Mouse (Mus musculus) neural tube, embryonic 15.5 days (tissue): ENCODE results near the gene Wasl. TPM values are rescaled to one million over a fixed set of nuclear protein-coding genes. Genes with fewer than 3 reads are reported as not detected.

ENCODE experiments used
- ATAC-seq: fragments of 200-750 bp; cut with Nextera tagmentation; 2 replicates; pipeline ENCODE4 v1.8.0; 2017; ENCODE audit warnings: mild to moderate bottlenecking, moderate TSS enrichment, moderate library complexity; ENCODE audit not compliant: low FRiP score
- H3K27ac ChIP-seq: fragments of 300-500 bp; sonication (generic); replicated peaks from 2 replicates; pipeline ENCODE4 v1.5.1; 2015; ENCODE audit warnings: mild to moderate bottlenecking, inconsistent platforms
- H3K27me3 ChIP-seq: fragments of 300-500 bp; sonication (generic); replicated peaks from 2 replicates; pipeline ENCODE4 v1.6.1; 2015; ENCODE audit warnings: inconsistent platforms
- H3K36me3 ChIP-seq: fragments of 300-500 bp; sonication (generic); 2 replicates; pipeline ENCODE4 v1.6.1; 2015; ENCODE audit warnings: inconsistent platforms
- H3K4me1 ChIP-seq: fragments of 300-500 bp; sonication (generic); 2 replicates; pipeline ENCODE4 v1.6.1; 2015; ENCODE audit warnings: inconsistent platforms
- H3K4me2 ChIP-seq: fragments of 300-500 bp; sonication (generic); 2 replicates; pipeline ENCODE4 v1.6.1; 2015; ENCODE audit warnings: inconsistent platforms, mild to moderate bottlenecking, moderate library complexity
- H3K4me3 ChIP-seq: fragments of 300-500 bp; sonication (generic); replicated peaks from 2 replicates; pipeline ENCODE4 v1.5.1; 2015; ENCODE audit warnings: mild to moderate bottlenecking, inconsistent platforms
- H3K9ac ChIP-seq: fragments of 300-500 bp; sonication (generic); replicated peaks from 2 replicates; pipeline ENCODE4 v1.6.1; 2015; ENCODE audit warnings: mild to moderate bottlenecking, inconsistent platforms
- H3K9me3 ChIP-seq: fragments of 300-500 bp; sonication (generic); replicated peaks from 2 replicates; pipeline ENCODE4 v1.6.1; 2016; ENCODE audit warnings: inconsistent platforms
- WGBS: fragments of 180-500 bp; shearing (Covaris S2); methylation state at CpG from one replicate; pipeline ENCODE4 v1.1.7; 2015; ENCODE audit warnings: mixed read lengths; 5-methylcytosine and 5-hydroxymethylcytosine counted together
- polyA plus RNA-seq: library from polyadenylated mRNA; unstranded; fragments of >200 nt; fragmentation: Nextera tagmentation; extraction: Ambion mirVana; gene quantifications from 2 replicates; pipeline ENCODE4 v1.2.1, GENCODE M21; 2015

Wasl gene
- polyA plus RNA-seq, 1 experiment from 2014 or later = 60.5 TPM

DNA sequence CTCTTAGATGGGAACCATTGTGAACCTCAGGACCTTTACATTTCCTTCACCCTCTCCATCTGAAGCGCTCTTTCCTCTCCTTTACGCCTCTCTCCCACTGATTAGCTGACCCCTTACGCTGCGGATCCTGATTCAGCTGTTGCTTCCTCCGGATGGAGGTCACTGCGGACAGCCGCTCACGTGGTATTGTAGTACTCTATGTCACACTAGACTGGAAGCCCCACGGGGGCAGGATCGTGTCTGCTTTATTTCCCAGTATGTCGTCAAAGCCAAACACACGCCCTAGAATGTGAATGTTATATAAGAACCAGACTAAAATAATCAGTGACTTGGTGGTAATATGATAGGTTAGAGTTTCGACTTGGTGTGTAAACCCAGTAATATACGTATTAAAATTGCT is 92.4 kb downstream of the Wasl start:
- Histone ChIP-seq H3K9ac (no peak overlapping the region), H3K4me2 (no peak overlapping the region), H3K9me3 (no peaks in the 10 kb centered on the region), H3K27me3 (no peaks in the 10 kb centered on the region), H3K4me1 (no peaks in the 10 kb centered on the region), H3K36me3 (no peaks in the 10 kb centered on the region), H3K4me3 (no peak overlapping the region), H3K27ac (no peak overlapping the region)
- ATAC-seq = no peak
- 90% methylated on average over 14 of the region's 14 CpGs for WGBS

DNA sequence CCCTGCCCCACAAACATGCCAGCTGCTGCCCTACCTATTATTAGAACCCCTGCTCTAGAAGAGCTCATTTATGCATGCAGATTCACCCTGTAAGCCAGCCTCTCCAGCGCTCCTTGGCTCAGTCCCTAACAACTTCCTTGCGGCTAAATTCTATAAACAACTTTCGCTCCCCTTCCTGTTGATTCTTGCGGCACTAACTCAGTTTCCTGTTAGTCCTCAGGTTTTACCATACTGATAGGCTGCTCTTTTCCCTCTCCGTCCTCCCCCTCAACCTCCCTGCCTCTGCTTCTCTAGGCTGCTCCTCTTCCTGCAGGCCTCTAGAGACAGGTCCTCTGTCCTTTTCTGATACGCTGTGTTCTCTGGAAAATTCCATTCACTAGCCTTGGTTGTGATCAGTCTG is 93.7 kb downstream of the Wasl start:
- H3K9ac ChIP-seq = no peak overlapping the region

DNA sequence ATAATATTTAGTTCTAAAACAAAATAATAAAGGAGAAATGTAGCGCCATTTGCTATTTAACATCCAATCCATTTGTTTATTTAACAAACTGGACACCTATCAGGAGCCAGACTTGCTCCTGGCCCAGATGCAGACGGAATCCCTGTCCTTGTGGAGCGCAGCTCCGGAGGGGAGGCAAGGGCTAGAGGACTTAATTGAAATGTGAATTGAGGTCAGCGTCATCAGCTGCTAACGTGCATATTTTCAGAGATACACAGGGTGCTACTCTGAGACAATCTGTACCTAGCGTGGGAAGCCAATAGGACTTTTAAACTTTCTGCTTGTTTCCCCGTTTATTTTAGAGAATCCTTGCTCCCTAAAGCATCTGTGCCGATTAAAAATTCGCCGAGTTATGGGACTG is 94.5 kb downstream of the Wasl start:
- no peaks in the 10 kb centered on the region for H3K9me3 ChIP-seq
- H3K4me2 ChIP-seq = no peak overlapping the region
- no peak overlapping the region for H3K4me3 ChIP-seq
- ATAC-seq = no peak
- H3K9ac ChIP-seq = no peak overlapping the region
- H3K36me3 ChIP-seq = no peaks in the 10 kb centered on the region
- H3K4me1 ChIP-seq = no peaks in the 10 kb centered on the region
- 80% methylated on average over 11 of the region's 11 CpGs for WGBS
- H3K27ac ChIP-seq = no peak overlapping the region
- H3K27me3 ChIP-seq = no peaks in the 10 kb centered on the region

More for the DNA sequence above, 93.7 kb downstream of the Wasl start:
- Histone ChIP-seq H3K36me3 (no peaks in the 10 kb centered on the region), H3K27ac (no peak overlapping the region), H3K4me2 (no peak overlapping the region), H3K9me3 (no peaks in the 10 kb centered on the region), H3K4me3 (no peak overlapping the region), H3K27me3 (no peaks in the 10 kb centered on the region), H3K4me1 (no peaks in the 10 kb centered on the region)
- no peak for ATAC-seq
- WGBS = 81% methylated on average over 6 of the region's 6 CpGs

DNA sequence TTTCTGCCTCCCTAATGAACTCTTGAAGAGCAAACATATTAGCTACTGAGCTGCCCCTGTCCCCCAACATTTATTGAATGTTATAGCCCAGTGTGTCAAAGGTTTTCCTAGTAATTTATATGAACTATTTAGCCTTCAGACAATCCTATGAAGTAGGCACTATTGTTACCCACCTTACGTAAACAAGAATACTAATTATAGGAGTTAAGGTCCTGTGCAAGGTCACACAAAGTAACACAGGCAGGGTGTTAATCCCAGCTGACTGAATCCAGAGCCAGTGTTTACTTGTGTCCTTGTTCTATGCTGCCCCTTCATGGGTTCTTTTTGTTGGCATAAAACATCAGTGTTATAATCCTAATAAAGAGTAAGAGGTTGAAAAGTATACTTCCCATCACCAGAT is 95.1 kb downstream of the Wasl start:
- Histone ChIP-seq H3K9ac (no peak overlapping the region), H3K27me3 (no peaks in the 10 kb centered on the region), H3K36me3 (no peaks in the 10 kb centered on the region), H3K27ac (no peak overlapping the region), H3K9me3 (no peaks in the 10 kb centered on the region), H3K4me2 (no peak overlapping the region), H3K4me3 (no peak overlapping the region), H3K4me1 (no peaks in the 10 kb centered on the region)
- ATAC-seq = no peak
- 95% methylated on average over 1 of the region's 1 CpGs for WGBS

DNA sequence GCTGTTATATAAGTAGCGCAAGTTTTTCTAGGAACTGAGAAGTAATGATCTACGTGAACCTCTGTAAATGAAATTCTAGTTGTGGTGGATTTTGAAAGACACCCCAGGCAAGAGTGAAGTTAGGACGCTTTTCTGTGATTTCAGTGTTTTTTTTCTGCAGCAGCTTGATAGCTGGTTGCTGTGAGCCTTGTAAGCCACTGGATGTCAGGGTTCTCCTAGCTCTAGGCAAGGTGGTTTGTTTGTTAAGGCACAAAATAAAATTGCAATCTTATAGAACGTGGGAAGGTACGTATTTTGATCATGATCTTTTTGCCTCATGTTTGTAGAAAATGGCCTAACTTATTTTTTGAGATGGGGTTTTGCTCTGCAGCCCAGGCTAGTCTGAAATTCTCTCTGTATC is 95.8 kb downstream of the Wasl start:
- ATAC-seq = no peak
- H3K36me3 ChIP-seq = no peaks in the 10 kb centered on the region
- no peak overlapping the region for H3K27ac ChIP-seq
- WGBS = 87% methylated on average over 5 of the region's 5 CpGs
- no peak overlapping the region for H3K4me3 ChIP-seq
- H3K9ac ChIP-seq = no peak overlapping the region
- no peak overlapping the region for H3K4me2 ChIP-seq
- H3K9me3 ChIP-seq = no peaks in the 10 kb centered on the region
- H3K4me1 ChIP-seq = no peaks in the 10 kb centered on the region
- no peaks in the 10 kb centered on the region for H3K27me3 ChIP-seq

DNA sequence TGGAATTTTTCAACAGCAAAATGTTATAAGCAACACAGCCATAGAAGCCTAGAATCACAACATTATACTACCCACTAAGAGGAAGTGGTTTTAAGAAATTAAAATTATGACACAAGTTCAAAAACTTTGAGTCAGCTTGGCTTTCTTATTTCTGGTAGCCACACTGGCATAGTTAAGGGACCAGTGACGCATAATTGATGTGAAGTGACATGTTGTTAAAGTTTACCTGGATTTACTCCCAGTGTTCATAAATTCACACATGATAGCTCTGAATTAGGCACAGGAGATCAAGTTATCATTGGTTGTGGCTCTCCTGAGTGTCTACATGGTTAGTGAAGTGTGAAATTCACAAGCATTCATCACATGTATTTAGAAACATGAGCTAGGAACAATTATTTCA is 99.9 kb downstream of the Wasl start:
- no peaks in the 10 kb centered on the region for H3K36me3 ChIP-seq
- no peak overlapping the region for H3K27ac ChIP-seq
- H3K9ac ChIP-seq = no peak overlapping the region
- H3K9me3 ChIP-seq = no peaks in the 10 kb centered on the region
- ATAC-seq = no peak
- no peaks in the 10 kb centered on the region for H3K4me1 ChIP-seq
- H3K4me3 ChIP-seq = no peak overlapping the region
- H3K27me3 ChIP-seq = no peaks in the 10 kb centered on the region
- 91% methylated on average over 1 of the region's 1 CpGs for WGBS
- H3K4me2 ChIP-seq = no peak overlapping the region

DNA sequence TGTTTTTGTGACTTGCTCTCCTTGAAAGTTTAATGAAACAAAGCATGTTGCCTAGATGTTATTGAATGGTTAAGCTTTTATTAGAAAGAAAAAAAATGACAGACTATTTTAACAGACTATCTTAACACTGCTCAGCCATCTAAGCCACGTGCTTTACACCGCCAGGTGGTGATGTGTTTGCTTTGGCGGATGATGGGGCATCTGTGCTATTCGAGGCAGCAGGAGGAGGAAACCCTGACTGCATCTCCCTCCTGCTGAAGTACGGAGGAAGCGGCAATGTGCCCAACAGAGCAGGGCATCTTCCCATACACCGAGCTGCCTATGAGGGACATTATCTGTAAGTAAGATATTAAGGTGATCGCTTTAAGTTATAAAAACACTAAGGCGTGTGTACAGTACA is 100.7 kb downstream of the Wasl start:
- Histone ChIP-seq H3K4me3 (no peak overlapping the region), H3K27ac (no peak overlapping the region), H3K27me3 (no peaks in the 10 kb centered on the region), H3K4me1 (no peaks in the 10 kb centered on the region), H3K4me2 (no peak overlapping the region), H3K9ac (no peak overlapping the region), H3K9me3 (no peaks in the 10 kb centered on the region), H3K36me3 (no peaks in the 10 kb centered on the region)
- no peak for ATAC-seq
- WGBS = 80% methylated on average over 9 of the region's 9 CpGs

Other genes starting within 250 kb of the Wasl start
- gene Iqub, start 149.9 kb downstream of the Wasl start, polyA plus RNA-seq = 1.3 TPM in 2 replicates
- gene Ndufa5, start 137.0 kb downstream of the Wasl start, polyA plus RNA-seq = 456 and 542 TPM in 2 replicates
- not detected in 2 replicates for gene Asb15, start 136.9 kb downstream of the Wasl start, polyA plus RNA-seq
- gene Lmod2, start 67.2 kb downstream of the Wasl start, polyA plus RNA-seq = 0.32 TPM in 2 replicates
- not detected in 2 replicates for gene Hyal6, start 68.2 kb upstream of the Wasl start, polyA plus RNA-seq
- gene Hyal4, start 83.3 kb upstream of the Wasl start, polyA plus RNA-seq = not detected in 2 replicates
- not detected in 2 replicates for gene Spam1, start 126.2 kb upstream of the Wasl start, polyA plus RNA-seq
- not detected in 2 replicates for gene Hyal5, start 193.0 kb upstream of the Wasl start, polyA plus RNA-seq